Mouse (Mus musculus): ENCODE measurements around the gene Cirbp. TPM values are rescaled to one million over a fixed set of nuclear protein-coding genes. Genes with fewer than 3 reads are reported as not detected.
A peak's percentile ranks its signal among the peaks of the same experiment; 100 is the strongest.

The Cirbp gene
- polyA plus RNA-seq, 1 experiment from 2014 or later = 96.2 TPM

DNA sequence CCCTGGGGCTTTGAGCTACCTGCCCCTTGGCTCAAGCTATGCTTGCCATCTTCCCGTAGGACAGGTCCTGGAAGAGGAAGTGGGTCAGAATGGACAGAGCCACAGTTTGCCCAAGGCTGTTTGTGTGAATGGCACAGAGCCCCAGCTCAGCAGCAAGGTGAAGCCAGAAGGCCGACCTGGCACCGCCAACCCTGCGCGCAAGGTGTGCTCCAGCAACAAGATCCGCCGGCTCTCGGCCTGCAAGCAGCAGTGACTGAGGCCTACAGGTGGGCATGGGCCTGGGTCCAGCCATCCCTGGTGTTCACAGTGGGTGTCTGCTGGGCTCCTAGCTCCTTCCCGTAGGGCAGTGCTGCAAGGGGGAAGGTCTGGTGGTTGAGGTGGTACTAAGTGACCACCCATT is 35.9 kb upstream of the Cirbp start:
- 90% methylated on average over 9 of the region's 9 CpGs for WGBS
- Histone ChIP-seq H3K9ac (replicated peaks; ENCODE audit: low read length) (no peak overlapping the region), H3K27ac (ENCODE audit: low read length) (peak overlapping the region; percentile 47; the same call in 1 of the 2 replicates), H3K4me3 (ENCODE audit: low read length) (no peak overlapping the region), H3K9me3 (ENCODE audit: low read length) (no peaks in the 10 kb centered on the region), H3K4me1 (ENCODE audit: insufficient read depth, low read length) (peaks cover 25% of the 10 kb centered on the region), H3K36me3 (ENCODE audit: insufficient read depth, low read length) (peaks cover 73% of the 10 kb centered on the region), H3K27me3 (ENCODE audit: insufficient read depth, low read length) (no peaks in the 10 kb centered on the region), H3K4me2 (replicated peaks; ENCODE audit: low read depth, low read length) (no peak overlapping the region)
- ATAC-seq (ENCODE audit: low FRiP score, low TSS enrichment) = no peak

DNA sequence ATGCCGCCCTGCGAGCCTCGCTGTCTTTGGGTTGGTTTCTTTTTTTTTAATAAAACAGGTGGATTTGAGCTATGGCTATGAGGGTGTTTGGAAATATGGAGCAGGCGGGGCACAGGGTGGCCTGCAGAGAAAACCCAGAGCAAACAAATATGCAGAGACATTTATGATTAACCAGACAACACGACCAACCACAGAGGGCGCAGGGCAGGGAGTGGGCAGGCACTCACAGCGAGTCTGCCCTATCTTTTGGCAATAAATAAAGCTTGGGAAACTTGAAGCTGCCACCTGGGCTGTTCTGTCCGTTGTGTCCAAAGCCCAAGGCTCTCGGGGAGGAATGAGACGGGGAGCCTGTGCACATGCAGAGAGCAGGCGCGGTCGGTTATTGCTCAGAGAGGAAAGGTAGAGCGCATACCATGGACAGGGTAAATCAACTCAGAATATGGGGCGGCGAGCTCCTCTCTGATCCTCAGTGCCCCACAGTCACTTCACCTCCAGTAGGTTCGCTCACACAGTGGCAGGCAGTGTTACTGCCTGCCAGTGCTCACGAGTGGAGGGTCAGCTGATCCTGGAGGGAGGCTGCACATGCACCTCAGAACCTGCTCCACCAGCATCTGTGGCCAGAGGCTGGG is 35.3 kb upstream of the Cirbp start:
- 69% methylated on average over 18 of the region's 18 CpGs for WGBS
- H3K36me3 ChIP-seq (ENCODE audit: insufficient read depth, low read length) = peaks cover 67% of the 10 kb centered on the region
- H3K4me1 ChIP-seq (ENCODE audit: insufficient read depth, low read length) = peaks cover 25% of the 10 kb centered on the region
- no peaks in the 10 kb centered on the region for H3K9me3 ChIP-seq (ENCODE audit: low read length)
- peak overlapping the region; percentile 47 for H3K27ac ChIP-seq (ENCODE audit: low read length)
- no peak overlapping the region for H3K9ac ChIP-seq (replicated peaks; ENCODE audit: low read length)
- H3K4me2 ChIP-seq (replicated peaks; ENCODE audit: low read depth, low read length) = no peak overlapping the region
- H3K27me3 ChIP-seq (ENCODE audit: insufficient read depth, low read length) = 0 out of 2 replicates have a peak, but pooled peaks cover under 1% of the 10 kb centered on the region
- no peak overlapping the region for H3K4me3 ChIP-seq (ENCODE audit: low read length)
- 0 out of 2 replicates have a peak, but pooled peaks have one; percentile 1 for ATAC-seq (ENCODE audit: low FRiP score, low TSS enrichment)

DNA sequence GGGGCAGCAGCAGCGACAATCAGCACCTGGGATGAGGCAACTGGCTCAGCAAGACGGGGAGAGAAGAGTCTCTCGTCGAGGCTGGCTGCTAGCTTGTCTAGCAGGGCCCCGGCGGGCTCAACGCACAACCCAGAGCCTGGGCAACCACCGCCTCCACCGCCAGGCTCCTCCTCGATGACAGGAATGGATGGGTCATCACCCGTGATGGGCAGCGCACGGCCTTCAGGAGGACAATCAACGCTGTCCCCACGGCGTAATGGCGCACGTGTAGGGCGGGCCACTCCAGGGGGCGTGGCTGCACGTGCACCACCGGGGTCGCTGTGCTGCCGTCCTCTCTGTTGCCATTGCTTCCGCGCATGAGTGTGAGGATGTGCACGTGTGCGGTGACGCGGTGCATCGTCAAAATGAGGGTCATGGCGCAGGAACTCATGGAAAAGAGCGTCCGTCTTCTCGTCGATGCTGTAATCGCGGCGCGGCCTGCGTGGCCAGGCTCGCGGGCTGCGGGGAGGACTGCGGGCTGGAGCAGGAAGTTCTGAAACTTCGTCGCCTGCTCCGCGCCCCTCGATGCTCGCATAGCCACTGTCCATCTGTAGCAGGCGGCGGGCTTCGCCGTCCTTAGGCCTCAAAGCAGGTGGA is 34.4 kb upstream of the Cirbp start:
- Histone ChIP-seq H3K4me3 (ENCODE audit: low read length) (no peak overlapping the region; the same call in 1 of the 2 replicates), H3K9ac (replicated peaks; ENCODE audit: low read length) (peak overlapping the region; percentile 30), H3K27ac (ENCODE audit: low read length) (no peak overlapping the region), H3K27me3 (ENCODE audit: insufficient read depth, low read length) (peaks cover 8% of the 10 kb centered on the region; the same call in 1 of the 2 replicates), H3K36me3 (ENCODE audit: insufficient read depth, low read length) (peaks cover 66% of the 10 kb centered on the region), H3K9me3 (ENCODE audit: low read length) (no peaks in the 10 kb centered on the region), H3K4me2 (replicated peaks; ENCODE audit: low read depth, low read length) (peak overlapping the region; percentile 43), H3K4me1 (ENCODE audit: insufficient read depth, low read length) (peaks cover 25% of the 10 kb centered on the region)
- WGBS = 14% methylated on average over 55 of the region's 55 CpGs
- ATAC-seq (ENCODE audit: low FRiP score, low TSS enrichment) = peak; percentile 32; the same call in 1 of the 2 replicates

DNA sequence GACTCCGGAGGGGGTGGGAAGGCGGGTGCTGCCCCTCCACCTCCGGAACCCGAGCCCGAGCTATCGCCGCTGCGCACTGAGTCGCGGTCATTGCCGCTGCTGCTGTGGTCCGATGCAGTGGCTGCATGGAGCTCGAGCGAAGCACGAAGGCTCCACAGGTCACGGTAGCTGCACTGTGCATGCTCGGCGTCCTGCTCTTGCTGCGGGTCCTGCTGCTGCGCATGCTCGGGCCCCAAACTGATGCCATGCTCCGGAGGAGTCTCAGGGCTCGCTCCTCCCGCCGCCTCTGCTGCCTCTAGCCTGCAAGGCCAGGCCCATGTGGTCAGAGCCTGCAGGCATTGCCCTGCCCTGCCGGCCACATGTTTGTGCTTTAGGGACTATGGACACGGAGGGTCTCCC is 33.8 kb upstream of the Cirbp start:
- Histone ChIP-seq H3K36me3 (ENCODE audit: insufficient read depth, low read length) (peaks cover 62% of the 10 kb centered on the region), H3K27me3 (ENCODE audit: insufficient read depth, low read length) (peaks cover 13% of the 10 kb centered on the region), H3K4me3 (ENCODE audit: low read length) (no peak overlapping the region; the same call in 1 of the 2 replicates), H3K27ac (ENCODE audit: low read length) (no peak overlapping the region), H3K9me3 (ENCODE audit: low read length) (no peaks in the 10 kb centered on the region), H3K4me2 (replicated peaks; ENCODE audit: low read depth, low read length) (peak overlapping the region; percentile 43), H3K9ac (replicated peaks; ENCODE audit: low read length) (0 out of 2 replicates have a peak overlapping the region, but pooled peaks have one; percentile 30), H3K4me1 (ENCODE audit: insufficient read depth, low read length) (peaks cover 30% of the 10 kb centered on the region)
- peak; percentile 35; the same call in 1 of the 2 replicates for ATAC-seq (ENCODE audit: low FRiP score, low TSS enrichment)
- 33% methylated on average over 27 of the region's 27 CpGs for WGBS

DNA sequence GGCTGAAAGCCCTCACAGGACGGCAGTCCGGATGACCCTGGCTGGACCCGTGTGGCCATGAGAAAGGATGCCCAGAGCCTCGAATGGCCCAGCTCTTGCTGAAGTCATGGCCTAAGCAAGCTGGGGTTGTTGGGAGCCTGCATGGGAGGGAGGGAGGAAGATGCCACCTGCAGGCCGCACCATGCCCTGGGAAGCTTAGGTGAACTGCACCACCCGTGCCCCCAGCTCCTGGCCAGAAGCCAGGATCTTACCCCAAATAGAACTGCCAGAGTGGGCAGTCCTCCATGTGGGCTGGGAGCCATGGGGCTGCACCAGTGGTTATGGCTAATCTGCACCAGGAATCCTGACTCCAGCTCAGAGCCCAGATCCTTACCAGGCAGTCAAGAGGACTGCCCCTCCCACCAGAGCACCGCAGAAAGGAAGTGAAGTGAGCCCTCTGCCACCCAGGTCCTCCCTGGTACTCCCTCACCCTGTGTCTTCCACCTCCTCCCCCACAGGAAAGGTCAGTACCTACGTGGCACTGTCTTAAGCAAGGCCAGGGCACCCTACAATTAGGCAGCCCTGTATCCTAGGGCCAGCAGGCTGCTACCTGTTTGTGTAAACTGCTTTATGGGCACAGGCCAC is 32.4 kb upstream of the Cirbp start:
- Histone ChIP-seq H3K4me1 (ENCODE audit: insufficient read depth, low read length) (peaks cover 44% of the 10 kb centered on the region), H3K27ac (ENCODE audit: low read length) (no peak overlapping the region), H3K36me3 (ENCODE audit: insufficient read depth, low read length) (peaks cover 48% of the 10 kb centered on the region), H3K4me2 (replicated peaks; ENCODE audit: low read depth, low read length) (no peak overlapping the region), H3K9me3 (ENCODE audit: low read length) (no peaks in the 10 kb centered on the region), H3K27me3 (ENCODE audit: insufficient read depth, low read length) (peaks cover 18% of the 10 kb centered on the region), H3K9ac (replicated peaks; ENCODE audit: low read length) (no peak overlapping the region), H3K4me3 (ENCODE audit: low read length) (no peak overlapping the region)
- ATAC-seq (ENCODE audit: low FRiP score, low TSS enrichment) = no peak
- WGBS = 68% methylated on average over 8 of the region's 8 CpGs

DNA sequence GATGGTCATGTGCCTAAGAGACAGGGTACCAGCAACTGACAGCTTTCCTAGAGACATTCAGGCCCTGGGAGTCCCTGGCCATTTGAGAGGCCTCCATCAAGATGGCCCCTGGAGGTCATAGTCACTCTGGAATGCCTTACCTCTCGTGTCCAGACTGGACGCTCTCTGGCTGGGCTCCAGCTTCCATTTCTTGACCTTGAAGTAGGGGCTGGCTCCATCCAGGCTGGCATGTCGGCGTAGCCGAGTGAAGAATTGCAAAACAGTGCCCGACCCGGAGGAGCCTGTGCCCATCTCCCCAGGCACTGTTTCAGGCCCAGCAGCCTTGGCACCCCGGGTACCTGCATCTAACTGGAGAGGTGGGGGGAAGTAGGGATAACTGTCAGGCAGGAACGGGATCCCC is 31.4 kb upstream of the Cirbp start:
- no peak overlapping the region for H3K9ac ChIP-seq (replicated peaks; ENCODE audit: low read length)
- peaks cover 18% of the 10 kb centered on the region for H3K27me3 ChIP-seq (ENCODE audit: insufficient read depth, low read length)
- H3K9me3 ChIP-seq (ENCODE audit: low read length) = no peaks in the 10 kb centered on the region
- ATAC-seq (ENCODE audit: low FRiP score, low TSS enrichment) = no peak
- 82% methylated on average over 9 of the region's 9 CpGs for WGBS
- H3K36me3 ChIP-seq (ENCODE audit: insufficient read depth, low read length) = peaks cover 42% of the 10 kb centered on the region
- H3K4me2 ChIP-seq (replicated peaks; ENCODE audit: low read depth, low read length) = no peak overlapping the region
- H3K27ac ChIP-seq (ENCODE audit: low read length) = no peak overlapping the region
- no peak overlapping the region for H3K4me3 ChIP-seq (ENCODE audit: low read length)
- peaks cover 48% of the 10 kb centered on the region for H3K4me1 ChIP-seq (ENCODE audit: insufficient read depth, low read length)

DNA sequence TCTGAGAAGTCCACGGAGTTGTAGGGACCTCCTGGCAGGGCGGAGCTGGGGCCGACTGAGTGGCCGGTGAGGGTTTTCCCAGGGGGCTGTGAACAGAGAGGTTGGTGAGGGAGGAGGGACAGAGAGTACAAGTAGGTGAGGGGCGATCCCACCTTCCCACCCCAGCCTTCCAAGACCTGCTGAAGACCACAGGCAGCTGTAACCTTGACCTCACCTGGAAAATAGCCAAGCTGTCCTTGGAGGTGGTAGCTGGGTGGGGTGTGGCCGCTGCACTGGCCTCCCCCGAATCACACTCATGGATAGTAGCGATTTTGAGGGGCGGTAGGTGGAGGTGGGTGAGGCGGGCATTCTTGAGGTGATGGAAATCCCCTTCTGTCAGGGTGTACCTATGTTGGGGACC is 30.6 kb upstream of the Cirbp start:
- no peak overlapping the region for H3K4me2 ChIP-seq (replicated peaks; ENCODE audit: low read depth, low read length)
- no peak overlapping the region for H3K4me3 ChIP-seq (ENCODE audit: low read length)
- no peak for ATAC-seq (ENCODE audit: low FRiP score, low TSS enrichment)
- H3K27ac ChIP-seq (ENCODE audit: low read length) = no peak overlapping the region
- 78% methylated on average over 10 of the region's 10 CpGs for WGBS
- H3K36me3 ChIP-seq (ENCODE audit: insufficient read depth, low read length) = peaks cover 35% of the 10 kb centered on the region
- H3K4me1 ChIP-seq (ENCODE audit: insufficient read depth, low read length) = peaks cover 47% of the 10 kb centered on the region
- no peak overlapping the region for H3K9ac ChIP-seq (replicated peaks; ENCODE audit: low read length)
- H3K9me3 ChIP-seq (ENCODE audit: low read length) = no peaks in the 10 kb centered on the region
- H3K27me3 ChIP-seq (ENCODE audit: insufficient read depth, low read length) = peaks cover 20% of the 10 kb centered on the region

DNA sequence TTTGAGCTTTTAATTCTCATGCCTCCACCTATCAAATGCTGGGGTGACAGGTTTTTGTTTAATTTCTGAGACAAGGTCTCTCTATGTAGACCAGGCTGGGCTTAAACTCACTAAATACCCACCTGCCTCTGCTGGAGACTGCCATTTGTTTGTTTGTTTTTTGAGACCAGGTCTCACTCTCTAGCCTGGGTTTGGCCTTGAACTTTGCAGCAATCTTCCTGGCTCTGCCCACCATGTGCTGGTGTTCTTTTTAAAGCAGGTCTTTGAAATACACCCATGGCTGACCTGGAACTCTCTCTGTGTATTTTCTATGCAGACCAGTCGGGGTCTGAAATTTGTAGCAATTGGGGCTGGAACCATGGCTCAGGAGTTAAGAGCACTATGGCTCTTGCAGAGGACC is 30.1 kb upstream of the Cirbp start:
- ATAC-seq (ENCODE audit: low FRiP score, low TSS enrichment) = no peak
- H3K4me1 ChIP-seq (ENCODE audit: insufficient read depth, low read length) = peaks cover 43% of the 10 kb centered on the region
- 100% methylated on average over 1 of the region's 1 CpGs for WGBS

DNA sequence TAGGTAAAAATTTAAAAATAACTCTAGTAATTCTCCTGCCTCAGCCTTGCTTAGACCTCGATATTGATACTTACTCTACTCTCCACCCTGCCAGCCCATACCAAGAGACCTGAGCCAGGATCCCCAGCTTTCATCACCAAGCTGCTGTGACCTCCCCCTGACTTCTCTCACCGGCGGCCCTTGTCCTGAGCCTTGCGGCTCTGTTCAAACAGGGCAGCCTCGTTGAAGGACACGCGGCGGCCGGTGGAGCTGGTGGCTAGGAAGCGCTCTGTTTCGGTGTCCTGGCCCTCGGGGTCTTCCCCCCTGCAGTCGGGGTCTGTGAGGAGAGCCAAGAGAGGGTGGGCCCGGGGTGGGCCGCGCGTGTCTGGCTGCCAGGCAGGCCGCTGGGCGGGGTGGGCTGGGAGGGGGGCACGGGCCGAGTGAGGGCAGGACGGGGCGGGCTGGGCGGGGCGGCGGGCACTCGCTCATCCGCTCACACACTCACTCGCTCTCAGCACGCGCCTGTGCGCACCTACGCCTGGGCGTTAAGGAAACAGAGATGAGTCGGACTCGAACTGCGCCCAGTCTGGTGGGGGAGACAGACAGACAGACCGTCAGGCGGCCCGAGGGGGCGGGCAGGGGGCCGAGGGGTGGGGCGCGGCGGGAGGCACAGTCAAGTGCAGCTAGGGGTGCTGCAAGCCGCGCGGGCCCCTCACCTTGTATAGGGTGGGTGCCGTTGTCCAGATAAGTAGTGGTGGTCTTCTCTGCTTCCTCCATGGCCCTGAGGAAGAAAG is 29.4 kb upstream of the Cirbp start:
- no peaks in the 10 kb centered on the region for H3K9me3 ChIP-seq (ENCODE audit: low read length)
- peak overlapping the region; percentile 64 for H3K9ac ChIP-seq (replicated peaks; ENCODE audit: low read length)
- peaks cover 24% of the 10 kb centered on the region for H3K36me3 ChIP-seq (ENCODE audit: insufficient read depth, low read length)
- H3K4me1 ChIP-seq (ENCODE audit: insufficient read depth, low read length) = peaks cover 40% of the 10 kb centered on the region
- H3K4me3 ChIP-seq (ENCODE audit: low read length) = peak overlapping the region; percentile 80
- 17% methylated on average over 41 of the region's 49 CpGs for WGBS
- peaks cover 20% of the 10 kb centered on the region for H3K27me3 ChIP-seq (ENCODE audit: insufficient read depth, low read length)
- no peak overlapping the region for H3K27ac ChIP-seq (ENCODE audit: low read length)
- H3K4me2 ChIP-seq (replicated peaks; ENCODE audit: low read depth, low read length) = peak overlapping the region; percentile 99
- ATAC-seq (ENCODE audit: low FRiP score, low TSS enrichment) = no peak

More for the DNA sequence above, 30.1 kb upstream of the Cirbp start:
- Histone ChIP-seq H3K4me3 (ENCODE audit: low read length) (no peak overlapping the region), H3K9ac (replicated peaks; ENCODE audit: low read length) (no peak overlapping the region), H3K27me3 (ENCODE audit: insufficient read depth, low read length) (peaks cover 20% of the 10 kb centered on the region), H3K4me2 (replicated peaks; ENCODE audit: low read depth, low read length) (no peak overlapping the region), H3K9me3 (ENCODE audit: low read length) (no peaks in the 10 kb centered on the region), H3K27ac (ENCODE audit: low read length) (no peak overlapping the region), H3K36me3 (ENCODE audit: insufficient read depth, low read length) (peaks cover 31% of the 10 kb centered on the region)

All from kidney, embryonic 16.5 days (tissue).